Mouse (Mus musculus): ENCODE measurements around the gene Bdkrb2. TPM values are rescaled to one million over a fixed set of nuclear protein-coding genes. Genes with fewer than 3 reads are reported as not detected.

Bdkrb2 gene
- total and polyA plus RNA-seq, 3 experiments = 6.4 to 12.4 (median 12.3) TPM

Other genes with a start within 250 kb of the Bdkrb2 start
- gene Tunar, start 229.4 kb upstream of the Bdkrb2 start, total RNA-seq (2021) = under 1 TPM; 0.32 to 0.41 TPM
- 0.36 and 0.54 TPM in 2 replicates for gene Tunar, start 229.4 kb upstream of the Bdkrb2 start, polyA plus RNA-seq (2012; rRNA removed)
- 1 to 10 TPM; 3.6 to 5.6 TPM for gene D430019H16Rik, start 109.4 kb upstream of the Bdkrb2 start, total RNA-seq (2021)
- 3.8 and 4.0 TPM in 2 replicates for gene D430019H16Rik, start 109.4 kb upstream of the Bdkrb2 start, polyA plus RNA-seq (2012; rRNA removed)
- gene Bdkrb1, start 39.9 kb downstream of the Bdkrb2 start, total RNA-seq (2021) = not detected
- gene Bdkrb1, start 39.9 kb downstream of the Bdkrb2 start, polyA plus RNA-seq (2012; rRNA removed) = 0.24 and 0.36 TPM in 2 replicates
- 10 to 100 TPM; 16.5 to 21.5 TPM for gene Gskip, start 121.6 kb downstream of the Bdkrb2 start, total RNA-seq (2021)
- 4.3 and 4.4 TPM in 2 replicates for gene Gskip, start 121.6 kb downstream of the Bdkrb2 start, polyA plus RNA-seq (2012; rRNA removed)
- gene Atg2b, start 122.0 kb downstream of the Bdkrb2 start, total RNA-seq (2021) = 10 to 100 TPM; 22.7 to 28.9 TPM
- 12.7 and 14.4 TPM in 2 replicates for gene Atg2b, start 122.0 kb downstream of the Bdkrb2 start, polyA plus RNA-seq (2012; rRNA removed)
- gene Ak7, start 142.8 kb downstream of the Bdkrb2 start, total RNA-seq (2021) = under 1 TPM; 0.12 to 0.48 TPM
- gene Ak7, start 142.8 kb downstream of the Bdkrb2 start, polyA plus RNA-seq (2012; rRNA removed) = 0.02 TPM in 1 of 2 replicates, not detected in the other
- gene Papola, start 221.5 kb downstream of the Bdkrb2 start, total RNA-seq (2021) = 100 to 1,000 TPM; 227 to 228 TPM
- 19.4 and 28.7 TPM in 2 replicates for gene Papola, start 221.5 kb downstream of the Bdkrb2 start, polyA plus RNA-seq (2012; rRNA removed)

All from adrenal gland, adult 2 months (tissue).